24 mouse cellular contexts compared by ENCODE assay signal in genomic region chr14:14528437-14528836, GRCm38 (mm10).
"Had no signal": no experiment of that assay in that cellular context is flagged by ENCODE, and none has a peak within 500 bp of the region (broad histone marks: within the 10 kb centered on the region; RNA-seq: fewer than 3 reads in every experiment).

No protein-coding gene starts in this region.

- H3K9me3 ChIP-seq: heart, embryonic 10.5 days; heart, embryonic 12.5 days; hindbrain, embryonic 10.5 days; hindbrain, embryonic 12.5 days; intestine, embryonic 15.5 days; limb, embryonic 13.5 days; limb, embryonic 15.5 days had no signal

- H3K27me3 ChIP-seq: heart, embryonic 12.5 days; hindbrain, embryonic 12.5 days; intestine, embryonic 15.5 days; limb, embryonic 13.5 days; limb, embryonic 15.5 days had no signal

- ATAC-seq: hindbrain, embryonic 16.5 days; inflammation-experienced regulatory T-cells, adult 6 months; intestine, embryonic 15.5 days; intestine, postnatal 0 days had no signal

- H3K36me3 ChIP-seq: heart, embryonic 10.5 days; heart, embryonic 12.5 days; hindbrain, embryonic 10.5 days; hindbrain, embryonic 12.5 days; intestine, embryonic 15.5 days; limb, embryonic 13.5 days; limb, embryonic 15.5 days had no signal

- H3K4me1 ChIP-seq: heart, embryonic 10.5 days; heart, embryonic 12.5 days; hindbrain, embryonic 10.5 days; hindbrain, embryonic 12.5 days; intestine, embryonic 15.5 days; limb, embryonic 13.5 days; limb, embryonic 15.5 days had no signal

- H3K27ac ChIP-seq: gastrocnemius, adult 2 months; heart, embryonic 10.5 days; hindbrain, embryonic 10.5 days; hindbrain, embryonic 12.5 days; hindbrain, embryonic 14.5 days; intestine, embryonic 15.5 days; layer of hippocampus, adult 2 months; left cerebral cortex, adult 2 months; limb, embryonic 13.5 days; limb, embryonic 15.5 days had no signal

- H3K4me2 ChIP-seq: heart, embryonic 12.5 days; hindbrain, embryonic 12.5 days; hindbrain, embryonic 14.5 days; intestine, embryonic 15.5 days; limb, embryonic 13.5 days; limb, embryonic 15.5 days had no signal

- H3K4me3 ChIP-seq: gastrocnemius, adult 2 months; heart, embryonic 10.5 days; heart, embryonic 12.5 days; hindbrain, embryonic 10.5 days; hindbrain, embryonic 12.5 days; intestine, embryonic 15.5 days; layer of hippocampus, adult 2 months; left cerebral cortex, adult 2 months; limb, embryonic 13.5 days; limb, embryonic 15.5 days had no signal

- H3K9ac ChIP-seq: heart, embryonic 12.5 days; hindbrain, embryonic 12.5 days; hindbrain, embryonic 14.5 days; intestine, embryonic 15.5 days; limb, embryonic 13.5 days; limb, embryonic 15.5 days had no signal

- DNase-seq: gastrocnemius, adult 2 months; gastrocnemius, postnatal 10 days; gastrocnemius, postnatal 25 days; heart, adult 18-20 months; heart, postnatal 10 days; heart, postnatal 4 days; kidney, adult 18-20 months; kidney, adult 8-10 months; kidney, postnatal 10 days; kidney, postnatal 25 days; kidney, postnatal 4 days had no signal
